In genomic region chr4:74013211-74014047, GRCm38 (mm10) we compare ENCODE assay signal across 7 mouse cellular contexts. TPM values are rescaled to one million over a fixed set of nuclear protein-coding genes. Genes with fewer than 3 reads are reported as not detected.
A peak's percentile ranks its signal among the peaks of the same experiment; 100 is the strongest.
DNase-seq lines count a peak whose midpoint lies in the region; ATAC-seq and TF ChIP-seq lines count a peak whose summit lies in the region.

Gene Frmd3 (plus strand): TSS chr4:74013442.

- peak within 1 kb of the TSS; percentile 64 for H3K4me3 ChIP-seq in cerebellum, adult 2 months (replicated peaks; ENCODE audit: insufficient read depth, low read depth, low read length)
- H3K4me3 ChIP-seq in forebrain, postnatal 0 days (ENCODE audit: low read depth, low read length): peak within 1 kb of the TSS; percentile 43
- H3K4me3 ChIP-seq in midbrain, embryonic 10.5 days: peak within 1 kb of the TSS; percentile 67
- H3K4me3 ChIP-seq in stomach, embryonic 15.5 days (replicated peaks): peak within 1 kb of the TSS; percentile 51

- no peaks in the 10 kb centered on the region for H3K9me3 ChIP-seq in forebrain, postnatal 0 days (ENCODE audit: low read length)
- no peaks in the 10 kb centered on the region for H3K9me3 ChIP-seq in midbrain, embryonic 10.5 days (replicated peaks)
- H3K9me3 ChIP-seq in stomach, embryonic 15.5 days: no peaks in the 10 kb centered on the region

- 0 out of 2 replicates have a peak within 1 kb of the TSS, but pooled peaks have one; percentile 14 for H3K27ac ChIP-seq in cerebellum, adult 2 months (ENCODE audit: insufficient read depth, low read length)
- peak within 1 kb of the TSS; percentile 93 for H3K27ac ChIP-seq in forebrain, postnatal 0 days (ENCODE audit: low read depth, low read length)
- H3K27ac ChIP-seq in midbrain, embryonic 10.5 days (replicated peaks): peak within 1 kb of the TSS; percentile 86
- no peak within 1 kb of the TSS for H3K27ac ChIP-seq in stomach, embryonic 15.5 days

- ATAC-seq in forebrain, postnatal 0 days: peak; percentile 88
- peak; percentile 84 for ATAC-seq in stomach, embryonic 15.5 days (ENCODE audit: insufficient read depth, low FRiP score, low read depth)

- H3K4me2 ChIP-seq in forebrain, postnatal 0 days (ENCODE audit: low read depth): peak within 1 kb of the TSS; percentile 72
- peak within 1 kb of the TSS; percentile 93 for H3K4me2 ChIP-seq in stomach, embryonic 15.5 days

- no peaks in the 10 kb centered on the region for H3K27me3 ChIP-seq in cerebellum, adult 2 months (ENCODE audit: control insufficient read depth, insufficient read depth, low read length)
- H3K27me3 ChIP-seq in forebrain, postnatal 0 days (ENCODE audit: insufficient read depth, low read length): no peaks in the 10 kb centered on the region
- peaks cover 31% of the 10 kb centered on the region for H3K27me3 ChIP-seq in midbrain, embryonic 10.5 days (ENCODE audit: low read depth, poor library complexity, severe bottlenecking)
- H3K27me3 ChIP-seq in stomach, embryonic 15.5 days (replicated peaks): peaks cover 3% of the 10 kb centered on the region; the same call in 1 of the 2 replicates

- peak; percentile 6 to 25 for DNase-seq in adrenal gland, adult 18-20 months (ENCODE audit: low spot score in 2 of 2)
- peak; percentile 71 to 73 for DNase-seq in cerebellum, adult 2 months
- DNase-seq in forebrain, postnatal 0 days: peak; percentile 85
- DNase-seq in heart, postnatal 4 days: peak; percentile 28
- peak; percentile 70 to 71 for DNase-seq in layer of hippocampus, postnatal 36 days
- DNase-seq in midbrain, embryonic 10.5 days (ENCODE audit: low spot score): peak; percentile 81

- no peaks in the 10 kb centered on the region for H3K36me3 ChIP-seq in forebrain, postnatal 0 days (ENCODE audit: insufficient read depth)
- no peaks in the 10 kb centered on the region for H3K36me3 ChIP-seq in midbrain, embryonic 10.5 days
- no peaks in the 10 kb centered on the region for H3K36me3 ChIP-seq in stomach, embryonic 15.5 days

- 0 out of 2 replicates have a peak, but pooled peaks have one; percentile 13 for TF ChIP-seq POLR2A in cerebellum, adult 2 months (IDR thresholded peaks at IDR 0.05; ENCODE audit: borderline replicate concordance, insufficient read depth, low read length)

- no peaks in the 10 kb centered on the region for H3K4me1 ChIP-seq in cerebellum, adult 2 months (ENCODE audit: control insufficient read depth, insufficient read depth, low read length)
- H3K4me1 ChIP-seq in forebrain, postnatal 0 days (ENCODE audit: insufficient read depth): no peaks in the 10 kb centered on the region
- H3K4me1 ChIP-seq in midbrain, embryonic 10.5 days: peaks cover 21% of the 10 kb centered on the region
- 0 out of 2 replicates have a peak, but pooled peaks cover 4% of the 10 kb centered on the region for H3K4me1 ChIP-seq in stomach, embryonic 15.5 days

- under 1% methylated on average over 56 of the region's 56 CpGs for WGBS in cerebellum, adult 2 months
- WGBS in forebrain, postnatal 0 days: 2% methylated on average over 53 of the region's 56 CpGs
- WGBS in midbrain, embryonic 10.5 days: under 1% methylated on average over 56 of the region's 56 CpGs
- under 1% methylated on average over 56 of the region's 56 CpGs for WGBS in stomach, embryonic 15.5 days

- no peak for TF ChIP-seq CTCF in cerebellum, adult 2 months (IDR thresholded peaks at IDR 0.05; ENCODE audit: borderline replicate concordance, insufficient read depth, low read depth, low read length)
- peak; percentile 11; the same call in 1 of the 2 replicates for TF ChIP-seq CTCF in forebrain, postnatal 0 days (IDR thresholded peaks at IDR 0.05; ENCODE audit: low read depth)

- H3K9ac ChIP-seq in forebrain, postnatal 0 days: peak within 1 kb of the TSS; percentile 86
- H3K9ac ChIP-seq in stomach, embryonic 15.5 days: peak within 1 kb of the TSS; percentile 12; the same call in 1 of the 2 replicates

RNA-seq across cellular contexts. Expression of gene Frmd3, which starts in this region (rescaled TPM):
- total RNA-seq in adrenal gland, adult 18-20 months (2021): under 1 TPM; 0.19 to 0.23 TPM
- 8.1 and 9.0 TPM in 2 replicates for polyA plus RNA-seq in cerebellum, adult 2 months (2012; rRNA removed)
- 28.1 and 32.9 TPM in 2 replicates for total RNA-seq in forebrain, postnatal 0 days (2014; rRNA removed)
- polyA plus RNA-seq in forebrain, postnatal 0 days (2015; fragmentation: Nextera tagmentation; extraction: Ambion mirVana): 20.4 and 29.7 TPM in 2 replicates
- total RNA-seq in heart, postnatal 4 days (2021): under 1 TPM; 0.16 to 0.19 TPM
- total RNA-seq in layer of hippocampus, postnatal 36 days (2021): 1 to 10 TPM; 3.3 to 3.9 TPM
- 1.5 and 3.1 TPM in 2 replicates for polyA plus RNA-seq in midbrain, embryonic 10.5 days (2016; fragmentation: Nextera tagmentation; extraction: Ambion mirVana)
- polyA plus RNA-seq in stomach, embryonic 15.5 days (2015; fragmentation: Nextera tagmentation; extraction: Ambion mirVana): 0.50 and 0.59 TPM in 2 replicates

Comparison
In these comparisons a context has a peak if more than half of its experiments do, and no peak if none do; other contexts are left out.
1. Peak in DNase-seq in adrenal gland, adult 18-20 months; RNA of the gene not detected or under 1 TPM.
2. Peak in DNase-seq in heart, postnatal 4 days; RNA of the gene not detected or under 1 TPM.
3. Peak in ATAC-seq, H3K4me3 ChIP-seq, H3K9ac ChIP-seq and H3K4me2 ChIP-seq in stomach, embryonic 15.5 days; RNA of the gene not detected or under 1 TPM.
4. DNase-seq: peak in every context shown above with its lines; median percentile 85 in forebrain, postnatal 0 days; 81 in midbrain, embryonic 10.5 days; 72 in cerebellum, adult 2 months; 70 in layer of hippocampus, postnatal 36 days; 28 in heart, postnatal 4 days; 16 in adrenal gland, adult 18-20 months.